Mouse (Mus musculus) kidney, adult 2 months (tissue): Measurements from ENCODE around the gene Hpcal1. TPM values are rescaled to one million over a fixed set of nuclear protein-coding genes. Genes with fewer than 3 reads are reported as not detected.
A peak's percentile ranks its signal among the peaks of the same experiment; 100 is the strongest.

ENCODE experiments used
- DNase-seq: peaks from one replicate; pipeline ENCODE4 v3.0.0; 2021
- H3K27ac ChIP-seq: fragments of 200-500 bp; 2 replicates; pipeline ENCODE4 v1.5.1; 2012; ENCODE audit warnings: low read depth, low read length, control low read depth, inconsistent platforms; ENCODE audit not compliant: insufficient read depth
- H3K27me3 ChIP-seq: fragments of 200-500 bp; replicated peaks from 2 replicates; pipeline ENCODE4 v1.6.1; 2012; ENCODE audit warnings: mild to moderate bottlenecking, moderate library complexity, low read length, inconsistent platforms; ENCODE audit not compliant: control insufficient read depth, insufficient read depth
- H3K36me3 ChIP-seq: fragments of 200-500 bp; 2 replicates; pipeline ENCODE4 v1.6.1; 2012; ENCODE audit warnings: mild to moderate bottlenecking, moderate library complexity, low read length, inconsistent platforms; ENCODE audit not compliant: control insufficient read depth, insufficient read depth
- H3K4me1 ChIP-seq: fragments of 200-500 bp; 2 replicates; pipeline ENCODE4 v1.6.1; 2011; ENCODE audit warnings: low read length; ENCODE audit not compliant: control insufficient read depth, insufficient read depth
- H3K4me3 ChIP-seq: fragments of 200-500 bp; 2 replicates; pipeline ENCODE4 v1.5.1; 2011; ENCODE audit warnings: mild to moderate bottlenecking, low read depth, low read length, control low read depth; ENCODE audit not compliant: insufficient read depth
- CTCF ChIP-seq: fragments of 200-500 bp; conservative IDR thresholded peaks from 2 replicates; pipeline ENCODE4 v1.5.1; 2011; ENCODE audit warnings: low read depth, mild to moderate bottlenecking, control low read depth, low read length, moderate library complexity, mixed read lengths; ENCODE audit not compliant: insufficient read depth, insufficient read length
- POLR2A ChIP-seq: fragments of 200-500 bp; IDR thresholded peaks from one replicate; pipeline ENCODE4 v1.6.1; 2011; ENCODE audit warnings: low read depth, low read length, control low read depth
- WGBS: fragments of 180-500 bp; shearing (Covaris S2); methylation state at CpG from one replicate; pipeline ENCODE4 v1.1.7; 2018; 5-methylcytosine and 5-hydroxymethylcytosine counted together
- polyA plus RNA-seq: library from polyadenylated mRNA; depleted of rRNA; stranded (reverse); fragments of >200 nt; gene quantifications from 2 replicates; pipeline ENCODE4 v1.2.3, GENCODE M21; 2012; rRNA removed

Hpcal1 gene
- 128 and 144 TPM in 2 replicates for polyA plus RNA-seq

- Histone ChIP-seq H3K27me3 (no peaks in the 10 kb centered on the region), H3K27ac (peak within 1 kb of the TSS; percentile 78), H3K4me1 (peaks cover 23% of the 10 kb centered on the region), H3K4me3 (peak within 1 kb of the TSS; percentile 97), H3K36me3 (no peaks in the 10 kb centered on the region)
- no peak for TF ChIP-seq CTCF
- peak; percentile 43 for TF ChIP-seq POLR2A
- DNase-seq = peak; percentile 98
- WGBS = under 1% methylated on average over 72 of the region's 72 CpGs
These were observed at the start of gene Hpcal1 for GRCm38 (mm10) chr12:17690564-17691281. Gene Hpcal1 (plus strand): TSS chr12:17690856.

DNA sequence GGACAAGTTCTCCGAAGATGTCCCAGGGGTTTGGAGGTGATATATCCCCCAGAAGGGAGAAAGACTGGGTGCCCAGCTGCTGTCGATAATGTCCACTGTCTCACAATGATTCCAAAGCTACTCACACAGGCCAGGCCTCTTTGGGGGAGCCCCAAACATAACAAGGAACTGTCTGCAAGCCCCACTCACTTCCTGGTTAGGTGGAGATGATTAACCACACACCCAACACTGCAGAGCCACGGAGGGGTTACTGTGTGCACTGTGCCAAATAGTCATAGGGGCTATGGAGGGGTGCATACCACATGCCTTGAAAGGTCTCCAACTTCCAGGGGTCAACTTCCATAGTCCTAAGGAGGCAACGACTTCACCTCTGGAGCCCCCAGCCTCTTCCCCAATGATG, 49.4 kb upstream of the Hpcal1 start:
- no peak overlapping the region for H3K4me3 ChIP-seq
- no peaks in the 10 kb centered on the region for H3K36me3 ChIP-seq
- TF ChIP-seq POLR2A (no peak), CTCF (no peak)
- WGBS = 47% methylated on average over 4 of the region's 4 CpGs
- DNase-seq = no peak
- no peaks in the 10 kb centered on the region for H3K4me1 ChIP-seq
- no peaks in the 10 kb centered on the region for H3K27me3 ChIP-seq
- H3K27ac ChIP-seq = no peak overlapping the region

- H3K27me3 ChIP-seq = no peaks in the 10 kb centered on the region
- no peak overlapping the region for H3K27ac ChIP-seq
- no peak for TF ChIP-seq POLR2A
- TF ChIP-seq CTCF = no peak
- H3K4me1 ChIP-seq = no peaks in the 10 kb centered on the region
- H3K4me3 ChIP-seq = no peak overlapping the region
- DNase-seq = no peak
- no peaks in the 10 kb centered on the region for H3K36me3 ChIP-seq
- WGBS = 84% methylated on average over 12 of the region's 12 CpGs
These were observed 46.1 kb upstream of the Hpcal1 start for GRCm38 (mm10) chr12:17644385-17645222.

- no peak for DNase-seq
- Histone ChIP-seq H3K4me3 (no peak overlapping the region), H3K27ac (no peak overlapping the region), H3K36me3 (no peaks in the 10 kb centered on the region), H3K4me1 (no peaks in the 10 kb centered on the region), H3K27me3 (no peaks in the 10 kb centered on the region)
- WGBS = 56% methylated on average over 6 of the region's 6 CpGs
- TF ChIP-seq CTCF = no peak
- no peak for TF ChIP-seq POLR2A
These were observed 44.2 kb upstream of the Hpcal1 start for GRCm38 (mm10) chr12:17646457-17646856.

DNA sequence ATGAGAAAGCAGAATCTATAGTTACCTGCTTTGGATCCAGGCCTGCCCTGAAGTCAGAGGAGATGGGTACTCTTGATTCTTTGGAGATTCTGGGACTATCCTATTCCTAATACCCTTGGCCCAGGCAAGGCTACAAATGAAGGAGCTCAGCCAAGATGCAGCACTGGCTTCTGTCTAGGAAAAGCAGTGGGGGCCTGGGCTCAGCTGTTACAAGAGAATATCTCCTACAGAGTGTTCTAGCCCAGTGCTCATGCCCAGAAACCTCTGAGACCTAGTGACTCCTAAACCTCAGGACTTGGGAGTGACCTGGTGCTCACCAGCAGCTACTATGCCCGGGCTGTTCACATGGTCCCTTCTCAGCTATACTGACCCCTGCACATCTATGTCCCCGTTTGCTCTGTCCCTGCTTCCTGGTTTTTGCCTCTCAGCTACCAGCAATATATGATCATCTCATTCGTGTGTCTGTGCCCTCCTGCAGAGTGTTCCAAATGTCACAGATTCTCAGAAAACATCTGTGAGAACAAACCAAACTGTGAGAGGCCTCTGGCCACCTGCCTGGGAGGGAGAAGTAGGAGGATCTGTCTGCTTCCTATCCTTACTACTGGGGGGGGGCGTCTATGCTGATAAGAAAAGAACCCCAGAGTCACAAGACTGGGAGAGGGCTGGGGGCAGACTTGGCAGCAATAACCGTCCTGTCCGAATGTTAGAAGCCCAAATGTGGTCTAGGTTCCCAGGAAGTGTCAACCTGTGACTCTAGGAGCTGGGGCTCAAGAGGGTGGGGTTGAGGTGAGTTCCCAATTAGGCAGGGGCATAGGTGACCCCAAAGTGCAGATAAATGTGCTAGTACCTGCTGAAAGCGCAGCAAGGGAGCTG, 39.2 kb upstream of the Hpcal1 start:
- no peaks in the 10 kb centered on the region for H3K4me1 ChIP-seq
- WGBS = 78% methylated on average over 7 of the region's 7 CpGs

DNA sequence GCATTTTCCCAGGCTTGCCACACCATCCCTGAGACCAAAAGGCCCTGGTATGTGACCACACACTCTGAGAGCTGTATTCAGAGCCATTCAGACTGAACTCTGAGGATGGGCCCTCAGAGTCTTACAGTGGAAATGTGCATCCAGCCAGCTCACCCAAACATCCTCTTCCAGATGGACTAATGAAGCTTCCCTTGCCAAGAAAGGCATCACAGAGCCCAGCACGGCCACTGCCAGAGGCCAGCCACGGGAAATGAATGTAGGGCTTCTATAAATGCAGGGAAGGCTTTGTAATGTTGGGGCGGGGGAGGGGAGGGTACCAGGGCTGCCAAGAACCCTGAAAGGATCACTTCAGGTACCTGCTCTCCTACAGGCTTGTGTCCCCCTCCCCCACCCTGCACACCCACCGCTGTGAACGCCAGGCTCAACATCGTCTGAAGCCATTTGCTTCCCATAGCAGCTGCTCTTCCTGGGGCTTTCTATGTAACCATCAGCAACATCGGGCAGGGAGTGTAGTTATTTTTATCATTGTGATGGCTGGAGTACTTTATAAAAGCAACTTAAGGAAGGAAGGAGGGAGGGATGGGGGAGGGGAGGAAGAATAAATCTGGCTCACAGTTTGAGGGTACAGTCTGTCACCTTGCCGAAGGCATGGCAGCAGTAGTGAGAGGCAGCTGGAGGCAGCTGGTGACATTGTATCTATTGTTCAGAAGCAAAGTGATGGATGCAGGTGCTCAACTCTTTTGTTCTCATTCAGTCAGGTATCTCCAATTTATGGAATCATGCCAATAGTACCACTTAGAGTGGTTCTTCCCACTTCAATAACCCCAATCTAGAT, 38.2 kb upstream of the Hpcal1 start:
- no peaks in the 10 kb centered on the region for H3K27me3 ChIP-seq
- TF ChIP-seq POLR2A (no peak), CTCF (no peak)
- H3K36me3 ChIP-seq = no peaks in the 10 kb centered on the region
- no peak for DNase-seq
- H3K4me1 ChIP-seq = no peaks in the 10 kb centered on the region
- H3K27ac ChIP-seq = no peak overlapping the region
- no peak overlapping the region for H3K4me3 ChIP-seq
- 50% methylated on average over 8 of the region's 8 CpGs for WGBS

More for the DNA sequence above, 39.2 kb upstream of the Hpcal1 start:
- Histone ChIP-seq H3K4me3 (no peak overlapping the region), H3K36me3 (no peaks in the 10 kb centered on the region), H3K27ac (no peak overlapping the region), H3K27me3 (no peaks in the 10 kb centered on the region)
- no peak for TF ChIP-seq CTCF
- no peak for TF ChIP-seq POLR2A
- DNase-seq = no peak
